Mouse (Mus musculus): ENCODE data around the gene Oxct2a. TPM values are rescaled to one million over a fixed set of nuclear protein-coding genes. Genes with fewer than 3 reads are reported as not detected.

Oxct2a gene
- not detected in 2 replicates for polyA plus RNA-seq (2014; fragmentation: Nextera tagmentation; extraction: Ambion mirVana)

- Histone ChIP-seq H3K27me3 (replicated peaks; ENCODE audit: control insufficient read depth, insufficient read depth, low read length) (peaks cover 15% of the 10 kb centered on the region), H3K4me2 (ENCODE audit: low read length) (peak within 1 kb of the TSS; percentile 44), H3K36me3 (ENCODE audit: control insufficient read depth, insufficient read depth, low read length) (no peaks in the 10 kb centered on the region), H3K9me3 (ENCODE audit: control insufficient read depth, low read length) (no peaks in the 10 kb centered on the region), H3K9ac (ENCODE audit: low read length) (no peak within 1 kb of the TSS), H3K4me3 (ENCODE audit: low read depth, low read length) (peak within 1 kb of the TSS; percentile 22), H3K27ac (ENCODE audit: low read depth) (no peak within 1 kb of the TSS), H3K4me1 (replicated peaks; ENCODE audit: control insufficient read depth, insufficient read depth, low read length) (no peaks in the 10 kb centered on the region)
- DNase-seq (ENCODE audit: low spot score) (no peak), ATAC-seq (replicated peaks; ENCODE audit: low FRiP score, low TSS enrichment, low read depth) (no peak)
- WGBS: 24% methylated on average over 13 of the region's 13 CpGs
Observed at GRCm38 (mm10) chr4:123323534-123323933, at the start of gene Oxct2a. TSS of gene Oxct2a (minus strand) at chr4:123323634.

DNA sequence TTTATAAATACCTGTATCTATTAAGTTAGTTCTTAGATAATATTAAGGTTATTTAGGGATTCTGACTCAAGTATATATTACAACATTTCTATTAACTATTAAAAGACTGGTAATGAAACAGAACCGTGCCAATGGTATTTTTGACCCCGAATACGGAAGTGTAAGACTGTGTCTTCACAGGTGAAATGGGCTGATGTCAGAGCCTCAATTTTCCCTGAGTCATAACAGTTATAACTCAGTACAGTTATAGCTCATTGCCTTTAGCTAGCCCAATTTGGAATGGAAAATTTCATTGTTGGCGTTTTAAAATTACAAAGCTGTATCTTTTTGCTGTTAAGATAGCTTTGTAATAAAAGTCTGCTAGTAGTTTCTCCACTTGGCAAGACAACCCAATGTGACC, 40.1 kb upstream of the Oxct2a start:
- ATAC-seq (replicated peaks; ENCODE audit: low FRiP score, low TSS enrichment, low read depth): no peak
- no peaks in the 10 kb centered on the region for H3K27me3 ChIP-seq (replicated peaks; ENCODE audit: control insufficient read depth, insufficient read depth, low read length)
- H3K27ac ChIP-seq (ENCODE audit: low read depth): no peak overlapping the region
- no peaks in the 10 kb centered on the region for H3K4me1 ChIP-seq (replicated peaks; ENCODE audit: control insufficient read depth, insufficient read depth, low read length)
- peaks cover 94% of the 10 kb centered on the region for H3K36me3 ChIP-seq (ENCODE audit: control insufficient read depth, insufficient read depth, low read length)
- H3K9me3 ChIP-seq (ENCODE audit: control insufficient read depth, low read length): no peaks in the 10 kb centered on the region
- H3K9ac ChIP-seq (ENCODE audit: low read length): no peak overlapping the region
- no peak overlapping the region for H3K4me3 ChIP-seq (ENCODE audit: low read depth, low read length)
- 96% methylated on average over 4 of the region's 4 CpGs for WGBS
- H3K4me2 ChIP-seq (ENCODE audit: low read length): no peak overlapping the region
- DNase-seq (ENCODE audit: low spot score): no peak

GRCm38 (mm10) chr4:123360771-123361170, 37.3 kb upstream of the Oxct2a start:
- ATAC-seq (replicated peaks; ENCODE audit: low FRiP score, low TSS enrichment, low read depth): no peak
- Histone ChIP-seq H3K4me2 (ENCODE audit: low read length) (no peak overlapping the region), H3K9ac (ENCODE audit: low read length) (no peak overlapping the region), H3K4me1 (replicated peaks; ENCODE audit: control insufficient read depth, insufficient read depth, low read length) (no peaks in the 10 kb centered on the region), H3K27me3 (replicated peaks; ENCODE audit: control insufficient read depth, insufficient read depth, low read length) (no peaks in the 10 kb centered on the region), H3K36me3 (ENCODE audit: control insufficient read depth, insufficient read depth, low read length) (peaks cover 92% of the 10 kb centered on the region), H3K27ac (ENCODE audit: low read depth) (no peak overlapping the region), H3K4me3 (ENCODE audit: low read depth, low read length) (no peak overlapping the region), H3K9me3 (ENCODE audit: control insufficient read depth, low read length) (no peaks in the 10 kb centered on the region)
- WGBS: 89% methylated on average over 12 of the region's 12 CpGs
- no peak for DNase-seq (ENCODE audit: low spot score)

DNA sequence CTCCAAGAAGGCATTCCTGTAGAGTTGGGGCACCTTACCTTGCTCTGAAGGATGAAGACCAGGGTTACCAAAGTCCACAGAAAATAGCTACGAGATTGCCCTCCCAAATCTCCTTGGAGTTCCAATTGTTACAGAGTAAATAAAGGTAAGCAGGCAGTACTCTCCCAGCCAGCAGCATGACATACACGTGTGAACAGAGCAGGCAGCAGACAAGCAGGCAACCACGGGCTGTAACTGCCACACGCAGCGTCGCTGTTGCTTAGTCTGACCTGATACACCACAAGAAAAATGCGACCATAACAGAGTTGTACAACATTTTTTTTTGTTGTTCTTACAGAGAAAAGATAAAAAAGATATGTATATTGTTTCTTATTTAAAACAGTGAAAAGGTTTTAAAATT, 35.2 kb upstream of the Oxct2a start:
- Histone ChIP-seq H3K4me2 (ENCODE audit: low read length) (no peak overlapping the region), H3K36me3 (ENCODE audit: control insufficient read depth, insufficient read depth, low read length) (peaks cover 92% of the 10 kb centered on the region), H3K4me3 (ENCODE audit: low read depth, low read length) (no peak overlapping the region), H3K27ac (ENCODE audit: low read depth) (no peak overlapping the region), H3K9me3 (ENCODE audit: control insufficient read depth, low read length) (no peaks in the 10 kb centered on the region), H3K4me1 (replicated peaks; ENCODE audit: control insufficient read depth, insufficient read depth, low read length) (no peaks in the 10 kb centered on the region), H3K9ac (ENCODE audit: low read length) (no peak overlapping the region), H3K27me3 (replicated peaks; ENCODE audit: control insufficient read depth, insufficient read depth, low read length) (no peaks in the 10 kb centered on the region)
- ATAC-seq (replicated peaks; ENCODE audit: low FRiP score, low TSS enrichment, low read depth) (no peak), DNase-seq (ENCODE audit: low spot score) (no peak)
- 90% methylated on average over 7 of the region's 7 CpGs for WGBS

DNA sequence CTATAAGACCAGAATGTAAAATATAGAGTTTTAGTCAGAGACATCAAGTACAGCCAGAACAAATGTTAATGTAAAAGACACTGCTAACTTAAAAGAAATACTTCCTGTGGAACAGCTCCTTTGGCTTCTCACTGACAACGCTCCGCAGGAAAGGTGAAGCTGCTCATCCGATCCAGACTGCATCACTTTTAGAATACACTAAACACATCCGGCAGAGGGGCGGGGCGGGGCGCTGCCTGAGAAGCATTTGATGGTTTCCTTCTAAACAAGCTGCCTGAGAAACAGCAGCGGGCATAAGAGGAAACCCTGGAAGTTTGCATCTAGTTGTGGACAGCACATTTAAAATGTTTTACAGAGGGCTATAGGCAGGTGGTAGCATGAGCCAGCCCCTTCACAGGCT, 32.5 kb upstream of the Oxct2a start:
- H3K36me3 ChIP-seq (ENCODE audit: control insufficient read depth, insufficient read depth, low read length): peaks cover 91% of the 10 kb centered on the region
- 85% methylated on average over 8 of the region's 8 CpGs for WGBS
- ATAC-seq (replicated peaks; ENCODE audit: low FRiP score, low TSS enrichment, low read depth): no peak

DNA sequence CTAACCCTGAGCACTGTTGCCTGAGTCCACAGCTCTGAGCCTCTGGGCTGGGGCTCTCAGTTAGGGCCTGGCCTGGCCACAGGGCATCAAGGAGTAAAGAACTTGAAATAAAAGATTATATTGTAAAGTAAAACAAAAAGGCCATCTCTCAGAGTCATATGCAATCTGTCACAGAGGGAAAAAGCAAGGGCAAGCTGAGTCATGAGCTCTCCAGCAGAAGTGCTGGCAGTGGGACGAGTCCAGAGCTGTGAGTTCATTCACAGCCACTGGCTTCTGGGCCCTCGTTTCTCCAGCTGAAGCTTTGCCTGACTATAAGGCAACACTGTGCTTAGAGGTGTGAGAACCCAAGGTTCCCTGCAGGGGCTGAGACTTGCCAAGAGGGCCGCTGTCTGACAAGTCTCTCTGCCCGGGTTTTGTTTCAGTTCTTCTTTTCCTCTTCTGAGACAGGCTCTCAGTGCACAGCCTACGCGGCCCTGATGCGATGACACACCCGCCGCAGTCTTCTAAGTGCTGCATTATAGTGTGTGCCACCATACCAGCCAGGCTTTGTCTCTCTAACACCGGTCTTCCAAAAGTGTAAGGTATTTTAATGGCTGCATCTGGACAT, 29.9 kb upstream of the Oxct2a start:
- Histone ChIP-seq H3K36me3 (ENCODE audit: control insufficient read depth, insufficient read depth, low read length) (peaks cover 95% of the 10 kb centered on the region), H3K4me3 (ENCODE audit: low read depth, low read length) (no peak overlapping the region), H3K4me1 (replicated peaks; ENCODE audit: control insufficient read depth, insufficient read depth, low read length) (no peaks in the 10 kb centered on the region), H3K9me3 (ENCODE audit: control insufficient read depth, low read length) (no peaks in the 10 kb centered on the region), H3K27ac (ENCODE audit: low read depth) (no peak overlapping the region), H3K27me3 (replicated peaks; ENCODE audit: control insufficient read depth, insufficient read depth, low read length) (no peaks in the 10 kb centered on the region), H3K9ac (ENCODE audit: low read length) (no peak overlapping the region), H3K4me2 (ENCODE audit: low read length) (no peak overlapping the region)
- ATAC-seq (replicated peaks; ENCODE audit: low FRiP score, low TSS enrichment, low read depth): no peak
- no peak for DNase-seq (ENCODE audit: low spot score)
- WGBS: 89% methylated on average over 10 of the region's 10 CpGs

More for the DNA sequence above, 32.5 kb upstream of the Oxct2a start:
- H3K9ac ChIP-seq (ENCODE audit: low read length): no peak overlapping the region
- no peaks in the 10 kb centered on the region for H3K4me1 ChIP-seq (replicated peaks; ENCODE audit: control insufficient read depth, insufficient read depth, low read length)
- DNase-seq (ENCODE audit: low spot score): no peak
- H3K27ac ChIP-seq (ENCODE audit: low read depth): no peak overlapping the region
- H3K4me3 ChIP-seq (ENCODE audit: low read depth, low read length): no peak overlapping the region
- no peak overlapping the region for H3K4me2 ChIP-seq (ENCODE audit: low read length)
- no peaks in the 10 kb centered on the region for H3K27me3 ChIP-seq (replicated peaks; ENCODE audit: control insufficient read depth, insufficient read depth, low read length)
- H3K9me3 ChIP-seq (ENCODE audit: control insufficient read depth, low read length): no peaks in the 10 kb centered on the region

DNA sequence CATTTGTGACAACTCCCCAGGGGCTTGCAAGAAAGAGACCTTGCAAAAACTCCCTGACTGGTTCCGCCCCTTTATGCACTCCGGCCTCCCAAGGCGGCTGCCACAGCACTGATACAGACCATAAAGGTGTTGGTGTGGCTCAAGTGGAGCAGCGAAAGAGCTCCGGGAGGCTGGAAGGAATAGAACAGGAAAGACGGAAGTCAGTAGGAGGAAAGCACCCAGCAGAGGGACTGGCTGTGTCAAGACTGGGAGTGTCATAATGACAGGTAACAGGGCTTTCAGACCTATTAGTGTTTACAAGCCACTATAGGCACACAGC, 20.0 kb upstream of the Oxct2a start:
- Histone ChIP-seq H3K27ac (ENCODE audit: low read depth) (no peak overlapping the region), H3K9ac (ENCODE audit: low read length) (no peak overlapping the region), H3K36me3 (ENCODE audit: control insufficient read depth, insufficient read depth, low read length) (peaks cover 2% of the 10 kb centered on the region; the same call in 1 of the 2 replicates), H3K4me2 (ENCODE audit: low read length) (peak overlapping the region; percentile 59), H3K4me3 (ENCODE audit: low read depth, low read length) (peak overlapping the region; percentile 47), H3K9me3 (ENCODE audit: control insufficient read depth, low read length) (no peaks in the 10 kb centered on the region), H3K27me3 (replicated peaks; ENCODE audit: control insufficient read depth, insufficient read depth, low read length) (peaks cover 40% of the 10 kb centered on the region), H3K4me1 (replicated peaks; ENCODE audit: control insufficient read depth, insufficient read depth, low read length) (peaks cover 11% of the 10 kb centered on the region; the same call in 1 of the 2 replicates)
- WGBS: 8% methylated on average over 6 of the region's 6 CpGs
- peak; percentile 53 for ATAC-seq (replicated peaks; ENCODE audit: low FRiP score, low TSS enrichment, low read depth)
- no peak for DNase-seq (ENCODE audit: low spot score)

GRCm38 (mm10) chr4:123342642-123343470, 19.4 kb upstream of the Oxct2a start, which contains the start of gene Bmp8a:
TSS of gene Bmp8a (minus strand) at chr4:123343252.
- H3K27me3 ChIP-seq (replicated peaks; ENCODE audit: control insufficient read depth, insufficient read depth, low read length): peaks cover 40% of the 10 kb centered on the region
- ATAC-seq (replicated peaks; ENCODE audit: low FRiP score, low TSS enrichment, low read depth) (peak; percentile 89), DNase-seq (ENCODE audit: low spot score) (peak; percentile 89)
- H3K4me2 ChIP-seq (ENCODE audit: low read length): peak within 1 kb of the TSS; percentile 59
- H3K4me1 ChIP-seq (replicated peaks; ENCODE audit: control insufficient read depth, insufficient read depth, low read length): peaks cover 11% of the 10 kb centered on the region; the same call in 1 of the 2 replicates
- WGBS: under 1% methylated on average over 65 of the region's 65 CpGs
- no peak within 1 kb of the TSS for H3K27ac ChIP-seq (ENCODE audit: low read depth)
- no peaks in the 10 kb centered on the region for H3K9me3 ChIP-seq (ENCODE audit: control insufficient read depth, low read length)
- no peaks in the 10 kb centered on the region for H3K36me3 ChIP-seq (ENCODE audit: control insufficient read depth, insufficient read depth, low read length)
- peak within 1 kb of the TSS; percentile 2; the same call in 1 of the 2 replicates for H3K9ac ChIP-seq (ENCODE audit: low read length)
- H3K4me3 ChIP-seq (ENCODE audit: low read depth, low read length): peak within 1 kb of the TSS; percentile 47
